In genomic region chr8:86613798-86614197, GRCm38 (mm10) we compare ENCODE assay signal across 35 mouse cellular contexts. TPM values are rescaled to one million over a fixed set of nuclear protein-coding genes. Genes with fewer than 3 reads are reported as not detected.
"Had no signal": no experiment of that assay in that cellular context is flagged by ENCODE, and none has a peak within 500 bp of the region (broad histone marks: within the 10 kb centered on the region; RNA-seq: fewer than 3 reads in every experiment).

No protein-coding gene starts in this region.

- DNase-seq: left cerebral cortex, postnatal 4 days; liver, embryonic 13.5 days; liver, postnatal 0 days; lung, adult 18-20 months; lung, adult 2 months; lung, embryonic 14.5 days; lung, postnatal 10 days; lung, postnatal 14 days; lung, postnatal 36 days; lung, postnatal 4 days; midbrain, embryonic 14.5 days had no signal

- ATAC-seq: liver, postnatal 0 days; lung, postnatal 0 days; midbrain, embryonic 13.5 days; midbrain, embryonic 15.5 days; midbrain, embryonic 16.5 days had no signal

- H3K4me1 ChIP-seq: limb, embryonic 10.5 days; limb, embryonic 12.5 days; limb, embryonic 13.5 days; limb, embryonic 15.5 days; lung, embryonic 15.5 days; midbrain, embryonic 10.5 days; midbrain, embryonic 12.5 days; midbrain, embryonic 13.5 days; midbrain, embryonic 15.5 days; neural tube, embryonic 12.5 days had no signal

- H3K4me3 ChIP-seq: left cerebral cortex, adult 2 months; limb, embryonic 10.5 days; limb, embryonic 12.5 days; limb, embryonic 13.5 days; limb, embryonic 15.5 days; liver, embryonic 13.5 days; liver, embryonic 15.5 days; lung, embryonic 15.5 days; megakaryocyte, embryonic 14.5 days; midbrain, embryonic 10.5 days; midbrain, embryonic 12.5 days; midbrain, embryonic 13.5 days; midbrain, embryonic 15.5 days; myocyte; neural tube, embryonic 12.5 days had no signal

- H3K9ac ChIP-seq: limb, embryonic 12.5 days; limb, embryonic 13.5 days; limb, embryonic 15.5 days; liver, embryonic 13.5 days; liver, embryonic 14.5 days; liver, embryonic 15.5 days; liver, postnatal 0 days; lung, embryonic 14.5 days; lung, embryonic 15.5 days; midbrain, embryonic 12.5 days; midbrain, embryonic 13.5 days; midbrain, embryonic 15.5 days; neural tube, embryonic 12.5 days had no signal

- H3K9me3 ChIP-seq: limb, embryonic 10.5 days; limb, embryonic 13.5 days; limb, embryonic 15.5 days; liver, embryonic 13.5 days; liver, embryonic 15.5 days; lung, embryonic 15.5 days; midbrain, embryonic 10.5 days; midbrain, embryonic 12.5 days; midbrain, embryonic 13.5 days; midbrain, embryonic 15.5 days; neural tube, embryonic 12.5 days had no signal

- H3K36me3 ChIP-seq: limb, embryonic 10.5 days; limb, embryonic 12.5 days; limb, embryonic 13.5 days; limb, embryonic 15.5 days; liver, embryonic 13.5 days; liver, embryonic 15.5 days; lung, embryonic 15.5 days; midbrain, embryonic 10.5 days; midbrain, embryonic 12.5 days; midbrain, embryonic 13.5 days; midbrain, embryonic 15.5 days; neural tube, embryonic 12.5 days had no signal

- H3K4me2 ChIP-seq: limb, embryonic 12.5 days; limb, embryonic 13.5 days; limb, embryonic 15.5 days; liver, embryonic 11.5 days; liver, embryonic 13.5 days; liver, embryonic 15.5 days; lung, embryonic 14.5 days; lung, embryonic 15.5 days; midbrain, embryonic 11.5 days; midbrain, embryonic 12.5 days; midbrain, embryonic 13.5 days; midbrain, embryonic 15.5 days; neural tube, embryonic 12.5 days had no signal

- H3K27ac ChIP-seq: left cerebral cortex, adult 2 months; limb, embryonic 10.5 days; limb, embryonic 12.5 days; limb, embryonic 13.5 days; limb, embryonic 15.5 days; liver, embryonic 13.5 days; liver, embryonic 14.5 days; liver, embryonic 15.5 days; lung, embryonic 15.5 days; macrophage; midbrain, embryonic 10.5 days; midbrain, embryonic 12.5 days; midbrain, embryonic 13.5 days; midbrain, embryonic 15.5 days; neural tube, embryonic 12.5 days had no signal

- H3K27me3 ChIP-seq: limb, embryonic 12.5 days; limb, embryonic 13.5 days; limb, embryonic 15.5 days; liver, embryonic 13.5 days; liver, embryonic 15.5 days; lung, embryonic 15.5 days; megakaryocyte, embryonic 14.5 days; midbrain, embryonic 12.5 days; midbrain, embryonic 13.5 days; midbrain, embryonic 15.5 days; neural tube, embryonic 12.5 days had no signal

RNA-seq across cellular contexts. Expression of gene Abcc12, which starts 33.3 kb away (rescaled TPM):
- total RNA-seq: megakaryocyte progenitor cell, adult 5-6 weeks; megakaryocyte, adult 5-6 weeks; megakaryocyte-erythroid progenitor cell, adult 5-6 weeks; monocyte, adult 5-6 weeks had no signal
- polyA plus RNA-seq: liver, embryonic 11.5 days; liver, embryonic 13.5 days; liver, embryonic 15.5 days; liver, postnatal 0 days; lung, embryonic 14.5 days; macrophage; midbrain, embryonic 10.5 days; myocyte; neural tube, embryonic 12.5 days had no signal
